Mouse (Mus musculus) lung, postnatal 0 days (tissue): ENCODE results near the gene Rpl19. TPM values are rescaled to one million over a fixed set of nuclear protein-coding genes. Genes with fewer than 3 reads are reported as not detected.

ENCODE experiments used
- ATAC-seq: fragments of 200-750 bp; cut with Nextera tagmentation; 2 replicates; pipeline ENCODE4 v1.8.0; 2017; ENCODE audit warnings: moderate library complexity
- DNase-seq: peaks from one replicate; pipeline ENCODE4 v3.0.0-alpha.2; 2016; ENCODE audit warnings: low spot score
- H3K27ac ChIP-seq: fragments of 300-500 bp; sonication (generic); 2 replicates; pipeline ENCODE4 v1.5.1; 2014; ENCODE audit warnings: antibody characterized with exemption, mild to moderate bottlenecking, low read length, mixed read lengths
- H3K27me3 ChIP-seq: fragments of 300-500 bp; sonication (generic); replicated peaks from 2 replicates; pipeline ENCODE4 v1.6.1; 2014; ENCODE audit warnings: low read length, mixed read lengths; ENCODE audit not compliant: insufficient read depth
- H3K36me3 ChIP-seq: fragments of 300-500 bp; sonication (generic); 2 replicates; pipeline ENCODE4 v1.6.1; 2014; ENCODE audit warnings: low read length, mixed read lengths; ENCODE audit not compliant: insufficient read depth
- H3K4me1 ChIP-seq: fragments of 300-500 bp; sonication (generic); 2 replicates; pipeline ENCODE4 v1.6.1; 2014; ENCODE audit warnings: antibody characterized with exemption, low read depth, low read length, mixed read lengths; ENCODE audit not compliant: insufficient read depth
- H3K4me2 ChIP-seq: fragments of 300-500 bp; sonication (generic); replicated peaks from 2 replicates; pipeline ENCODE4 v1.6.1; 2014; ENCODE audit warnings: low read depth, mild to moderate bottlenecking, low read length, moderate library complexity, mixed read lengths
- H3K4me3 ChIP-seq: fragments of 300-500 bp; sonication (generic); 2 replicates; pipeline ENCODE4 v1.5.1; 2014; ENCODE audit warnings: low read depth, low read length
- H3K9ac ChIP-seq: fragments of 300-500 bp; sonication (generic); replicated peaks from 2 replicates; pipeline ENCODE4 v1.6.1; 2014; ENCODE audit warnings: low read depth, mild to moderate bottlenecking
- H3K9me3 ChIP-seq: fragments of 300-500 bp; sonication (generic); 2 replicates; pipeline ENCODE4 v1.6.1; 2016; ENCODE audit warnings: low read length, mixed read lengths
- CTCF ChIP-seq: IDR thresholded peaks from 2 replicates; pipeline ENCODE4 v1.5.1; 2016; ENCODE audit warnings: antibody characterized with exemption, mild to moderate bottlenecking
- EP300 ChIP-seq: IDR thresholded peaks from 2 replicates; pipeline ENCODE4 v1.6.1; 2016; ENCODE audit warnings: antibody characterized with exemption, mild to moderate bottlenecking, control low read depth
- WGBS: fragments of 180-500 bp; shearing (Covaris S2); extraction: QIAGEN DNeasy Blood & Tissue Kit; methylation state at CpG from one replicate; pipeline ENCODE4 v1.1.7; 2014; 5-methylcytosine and 5-hydroxymethylcytosine counted together
- polyA plus RNA-seq: library from polyadenylated mRNA; unstranded; fragments of >200 nt; fragmentation: Nextera tagmentation; extraction: Ambion mirVana; gene quantifications from 2 replicates; pipeline ENCODE4 v1.2.1, GENCODE M21; 2015

The Rpl19 gene
- polyA plus RNA-seq, 1 experiment from 2014 or later: 817 TPM

DNA sequence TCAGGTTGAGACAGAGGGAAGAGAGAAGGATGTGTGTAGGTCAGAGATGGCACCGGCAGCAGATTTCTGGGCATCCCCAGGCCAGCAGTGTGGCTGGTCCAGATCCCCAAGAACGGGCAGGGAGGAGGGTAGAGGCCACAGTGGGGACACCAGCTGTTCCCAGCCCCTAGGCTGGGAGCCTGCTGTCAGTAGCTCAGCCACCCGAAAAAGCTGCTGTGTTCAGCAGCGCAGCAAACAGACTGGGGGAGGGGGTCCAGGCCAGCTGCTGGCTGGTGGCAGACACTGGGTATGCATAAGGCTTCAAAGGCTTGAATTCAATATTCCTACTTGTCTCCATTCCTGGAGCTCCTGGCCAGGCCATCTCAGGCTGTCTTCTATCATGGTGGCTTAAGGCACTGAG, 8.3 kb downstream of the Rpl19 start:
- ATAC-seq (no peak), DNase-seq (no peak)
- TF ChIP-seq EP300 (no peak), CTCF (no peak)
- Histone ChIP-seq H3K27ac (no peak overlapping the region), H3K27me3 (peaks cover 9% of the 10 kb centered on the region; the same call in 1 of the 2 replicates), H3K4me2 (no peak overlapping the region), H3K4me3 (no peak overlapping the region), H3K9ac (no peak overlapping the region), H3K4me1 (0 out of 2 replicates have a peak, but pooled peaks cover 6% of the 10 kb centered on the region), H3K9me3 (no peaks in the 10 kb centered on the region), H3K36me3 (peaks cover 8% of the 10 kb centered on the region; the same call in 1 of the 2 replicates)
- WGBS: 43% methylated on average over 4 of the region's 4 CpGs

GRCm38 (mm10) chr11:98035977-98036377, 9.5 kb downstream of the Rpl19 start:
- WGBS: under 1% methylated on average over 14 of the region's 27 CpGs
- Histone ChIP-seq H3K27me3 (peaks cover 9% of the 10 kb centered on the region; the same call in 1 of the 2 replicates), H3K9me3 (no peaks in the 10 kb centered on the region), H3K9ac (no peak overlapping the region), H3K4me2 (peak overlapping the region; percentile 50), H3K27ac (no peak overlapping the region), H3K4me1 (0 out of 2 replicates have a peak, but pooled peaks cover 6% of the 10 kb centered on the region), H3K36me3 (peaks cover 2% of the 10 kb centered on the region; the same call in 1 of the 2 replicates), H3K4me3 (peak overlapping the region; percentile 20; the same call in 1 of the 2 replicates)
- TF ChIP-seq EP300 (no peak), CTCF (no peak)
- DNase-seq (peak; percentile 58), ATAC-seq (peak; percentile 68)

DNA sequence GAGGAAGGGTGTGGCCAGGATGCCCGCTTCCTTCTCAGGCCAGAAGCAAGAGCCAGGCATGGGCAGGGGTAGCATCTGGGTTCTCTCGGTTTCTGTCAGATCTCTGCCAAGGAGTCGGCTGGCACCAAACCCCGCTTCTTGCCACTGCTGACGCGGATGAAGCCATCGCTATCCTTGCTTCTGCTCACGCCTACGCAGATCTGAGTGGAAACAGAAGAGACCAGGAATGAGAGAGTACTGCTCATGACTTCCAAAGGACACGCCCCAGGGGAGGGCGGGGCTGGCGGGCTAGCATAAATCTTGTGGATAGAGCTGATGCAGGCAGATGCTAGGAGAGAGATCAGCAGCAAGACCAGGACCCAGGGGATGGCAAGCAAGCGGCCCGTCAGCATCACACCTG, 11.4 kb downstream of the Rpl19 start:
- no peak overlapping the region for H3K9ac ChIP-seq
- no peak overlapping the region for H3K27ac ChIP-seq
- ATAC-seq (peak; percentile 8; the same call in 1 of the 2 replicates), DNase-seq (no peak)
- H3K4me3 ChIP-seq: no peak overlapping the region
- H3K9me3 ChIP-seq: no peaks in the 10 kb centered on the region
- no peak overlapping the region for H3K4me2 ChIP-seq
- 0 out of 2 replicates have a peak, but pooled peaks cover 6% of the 10 kb centered on the region for H3K4me1 ChIP-seq
- no peaks in the 10 kb centered on the region for H3K36me3 ChIP-seq
- TF ChIP-seq CTCF (no peak), EP300 (no peak)
- H3K27me3 ChIP-seq: peaks cover 9% of the 10 kb centered on the region; the same call in 1 of the 2 replicates
- 56% methylated on average over 14 of the region's 14 CpGs for WGBS

- ATAC-seq (no peak), DNase-seq (no peak)
- no peak overlapping the region for H3K4me2 ChIP-seq
- no peaks in the 10 kb centered on the region for H3K9me3 ChIP-seq
- 65% methylated on average over 8 of the region's 8 CpGs for WGBS
- TF ChIP-seq CTCF (no peak), EP300 (no peak)
- no peak overlapping the region for H3K27ac ChIP-seq
- H3K36me3 ChIP-seq: no peaks in the 10 kb centered on the region
- H3K4me3 ChIP-seq: no peak overlapping the region
- peaks cover 9% of the 10 kb centered on the region; the same call in 1 of the 2 replicates for H3K27me3 ChIP-seq
- no peak overlapping the region for H3K9ac ChIP-seq
- 0 out of 2 replicates have a peak, but pooled peaks cover 2% of the 10 kb centered on the region for H3K4me1 ChIP-seq
Observed at GRCm38 (mm10) chr11:98040975-98041374, 14.5 kb downstream of the Rpl19 start.

- ATAC-seq: peak; percentile 41; the same call in 1 of the 2 replicates
- no peak for DNase-seq
- WGBS: 55% methylated on average over 6 of the region's 6 CpGs
Observed at GRCm38 (mm10) chr11:98042741-98043140, 16.2 kb downstream of the Rpl19 start.

DNA sequence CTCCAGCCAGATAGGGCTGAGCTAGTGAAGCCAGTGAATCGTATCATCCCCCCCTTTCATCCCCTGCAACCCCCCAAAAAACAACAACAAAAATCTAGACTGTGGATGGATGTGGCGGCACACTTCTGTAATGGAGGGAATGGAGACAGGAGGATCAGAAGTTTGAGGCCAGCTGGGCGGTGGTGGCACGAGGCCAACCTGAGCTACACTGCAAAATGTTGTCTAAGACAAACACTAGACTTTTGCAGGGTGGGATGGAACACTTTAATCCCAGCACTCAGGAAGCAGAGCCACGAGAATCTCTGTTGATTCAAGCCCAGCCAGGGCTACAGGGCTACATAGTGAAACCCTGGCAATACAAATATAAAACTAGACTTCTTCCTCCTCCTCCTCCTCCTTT, 17.6 kb downstream of the Rpl19 start:
- Histone ChIP-seq H3K36me3 (no peaks in the 10 kb centered on the region), H3K9me3 (no peaks in the 10 kb centered on the region), H3K9ac (no peak overlapping the region), H3K4me1 (no peaks in the 10 kb centered on the region), H3K4me3 (no peak overlapping the region), H3K27me3 (no peaks in the 10 kb centered on the region), H3K27ac (no peak overlapping the region), H3K4me2 (0 out of 2 replicates have a peak overlapping the region, but pooled peaks have one; percentile 19)
- DNase-seq (no peak), ATAC-seq (no peak)
- no peak for TF ChIP-seq EP300
- no peak for TF ChIP-seq CTCF
- 19% methylated on average over 5 of the region's 5 CpGs for WGBS

More at GRCm38 (mm10) chr11:98042741-98043140, 16.2 kb downstream of the Rpl19 start:
- TF ChIP-seq CTCF (no peak), EP300 (no peak)
- H3K27me3 ChIP-seq: no peaks in the 10 kb centered on the region
- no peaks in the 10 kb centered on the region for H3K9me3 ChIP-seq
- H3K4me1 ChIP-seq: no peaks in the 10 kb centered on the region
- H3K4me3 ChIP-seq: no peak overlapping the region
- H3K9ac ChIP-seq: no peak overlapping the region
- no peak overlapping the region for H3K4me2 ChIP-seq
- no peaks in the 10 kb centered on the region for H3K36me3 ChIP-seq
- H3K27ac ChIP-seq: no peak overlapping the region
